13 mouse cellular contexts compared by ENCODE assay signal in the genomic region with DNA sequence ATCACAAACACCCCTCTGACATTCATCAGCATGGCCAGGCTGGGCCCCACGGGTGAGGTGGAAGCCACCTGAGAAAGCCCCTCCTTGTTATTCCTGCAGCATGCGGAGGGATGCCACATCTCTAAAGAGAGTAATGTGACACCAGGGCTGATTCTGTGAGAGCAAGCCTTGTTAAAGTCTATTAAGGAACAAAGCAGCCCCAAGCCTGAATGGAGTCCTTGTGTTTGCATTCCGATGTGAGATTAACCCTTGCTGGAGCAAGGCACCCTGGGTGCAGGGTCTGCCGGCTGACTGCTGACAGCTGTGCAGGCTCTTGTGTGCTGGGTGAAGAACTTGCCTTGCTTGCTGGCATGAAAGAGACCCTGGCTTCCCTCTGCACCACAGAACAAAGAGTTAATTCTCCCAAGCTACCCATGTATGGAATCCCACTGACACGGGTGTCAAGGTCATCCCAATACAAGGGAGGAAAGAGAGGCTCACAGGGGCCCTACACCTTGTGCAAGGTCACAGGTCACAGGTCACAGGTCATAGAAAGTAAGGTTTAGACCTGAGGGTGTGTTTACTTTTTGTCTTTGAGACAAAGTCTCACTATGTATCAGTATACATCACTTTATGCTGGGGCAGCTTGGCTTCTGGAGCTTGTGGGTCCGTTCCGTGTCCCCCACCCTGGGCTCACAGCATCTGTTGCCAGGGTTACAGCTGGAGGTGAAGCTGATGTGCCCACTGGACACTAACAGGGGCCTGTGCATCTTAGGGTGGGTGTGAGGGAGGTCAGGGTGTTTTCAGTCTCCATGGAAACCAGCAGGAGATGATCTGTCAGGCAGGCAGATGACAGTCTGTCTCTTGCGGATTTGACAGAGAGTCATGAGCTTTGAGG. TPM values are rescaled to one million over a fixed set of nuclear protein-coding genes. Genes with fewer than 3 reads are reported as not detected.
A peak's percentile ranks its signal among the peaks of the same experiment; 100 is the strongest.
DNase-seq lines count a peak whose midpoint lies in the region; ATAC-seq lines count a peak whose summit lies in the region.
"Had no signal": no experiment of that assay in that cellular context is flagged by ENCODE, and none has a peak within 500 bp of the region (broad histone marks: within the 10 kb centered on the region; RNA-seq: fewer than 3 reads in every experiment).

No protein-coding gene starts in this region.

- H3K36me3 ChIP-seq in lung, embryonic 16.5 days (ENCODE audit: control insufficient read depth, insufficient read depth, low read length) = no peaks in the 10 kb centered on the region
- H3K36me3 ChIP-seq in forebrain, embryonic 11.5 days (ENCODE audit: control insufficient read depth, insufficient read depth, low read length) = no peaks in the 10 kb centered on the region
- no peaks in the 10 kb centered on the region for H3K36me3 ChIP-seq in limb, embryonic 12.5 days
- H3K36me3 ChIP-seq: heart, embryonic 13.5 days had no signal

- no peaks in the 10 kb centered on the region for H3K27me3 ChIP-seq in lung, embryonic 16.5 days (ENCODE audit: control insufficient read depth, insufficient read depth, low read depth, low read length)
- H3K27me3 ChIP-seq in forebrain, embryonic 11.5 days (ENCODE audit: control insufficient read depth, insufficient read depth, low read length) = no peaks in the 10 kb centered on the region
- peaks cover 13% of the 10 kb centered on the region; the same call in 1 of the 2 replicates for H3K27me3 ChIP-seq in limb, embryonic 12.5 days

- DNase-seq in lung, postnatal 36 days = no peak
- DNase-seq in forebrain, embryonic 11.5 days (ENCODE audit: low spot score) = peak; percentile 83
- peak; percentile 82 for DNase-seq in retina, postnatal 1 day
- no peak for DNase-seq in urinary bladder, adult 2 months (ENCODE audit: low spot score)
- no peak for DNase-seq in heart, postnatal 36 days
- no peak for DNase-seq in cerebellum, postnatal 4 days (ENCODE audit: low spot score in 2 of 2)
- DNase-seq: adrenal gland, postnatal 36 days; lung, postnatal 14 days; right cerebral cortex, postnatal 25 days; thymus, postnatal 4 days had no signal

- no peak overlapping the region for H3K27ac ChIP-seq in lung, embryonic 16.5 days (ENCODE audit: low read length)
- H3K27ac ChIP-seq in forebrain, embryonic 11.5 days (ENCODE audit: low read depth, low read length) = peak overlapping the region; percentile 60; the same call in 1 of the 2 replicates
- peak overlapping the region; percentile 35; the same call in 1 of the 2 replicates for H3K27ac ChIP-seq in limb, embryonic 12.5 days
- H3K27ac ChIP-seq: heart, embryonic 13.5 days had no signal

- peaks cover 13% of the 10 kb centered on the region for H3K4me1 ChIP-seq in lung, embryonic 16.5 days (replicated peaks; ENCODE audit: control insufficient read depth, insufficient read depth, low read length)
- peaks cover 25% of the 10 kb centered on the region for H3K4me1 ChIP-seq in forebrain, embryonic 11.5 days (replicated peaks; ENCODE audit: control insufficient read depth, insufficient read depth, low read length)
- H3K4me1 ChIP-seq in limb, embryonic 12.5 days (replicated peaks) = peaks cover 30% of the 10 kb centered on the region

- intact Hi-C loops in heart, postnatal 36 days (cut with DNase I) = no loop called here

- no peaks in the 10 kb centered on the region for H3K9me3 ChIP-seq in lung, embryonic 16.5 days (ENCODE audit: control insufficient read depth, low read length)
- no peaks in the 10 kb centered on the region for H3K9me3 ChIP-seq in forebrain, embryonic 11.5 days (ENCODE audit: control insufficient read depth, low read length)
- no peaks in the 10 kb centered on the region for H3K9me3 ChIP-seq in limb, embryonic 12.5 days

- H3K4me2 ChIP-seq in lung, embryonic 16.5 days (ENCODE audit: low read depth, low read length) = no peak overlapping the region
- H3K4me2 ChIP-seq in forebrain, embryonic 11.5 days (ENCODE audit: low read depth, low read length, severe bottlenecking) = no peak overlapping the region; the same call in 1 of the 2 replicates
- H3K4me2 ChIP-seq in limb, embryonic 12.5 days = peak overlapping the region; percentile 19; the same call in 1 of the 2 replicates

- H3K4me3 ChIP-seq in lung, embryonic 16.5 days (ENCODE audit: low read length) = no peak overlapping the region
- no peak overlapping the region for H3K4me3 ChIP-seq in forebrain, embryonic 11.5 days (ENCODE audit: low read depth, low read length)
- no peak overlapping the region for H3K4me3 ChIP-seq in limb, embryonic 12.5 days (replicated peaks)
- H3K4me3 ChIP-seq: heart, embryonic 13.5 days had no signal

- 8% methylated on average over 8 of the region's 8 CpGs for WGBS in lung, embryonic 16.5 days
- 0% methylated on average over 8 of the region's 8 CpGs for WGBS in forebrain, embryonic 11.5 days
- WGBS in limb, embryonic 12.5 days = 18% methylated on average over 8 of the region's 8 CpGs

- peak; percentile 29; the same call in 1 of the 2 replicates for ATAC-seq in lung, embryonic 16.5 days (ENCODE audit: low read depth)
- peak; percentile 85 for ATAC-seq in forebrain, embryonic 11.5 days (replicated peaks; ENCODE audit: low FRiP score)
- peak; percentile 78 for ATAC-seq in limb, embryonic 12.5 days (ENCODE audit: insufficient number of reproducible peaks, insufficient read depth, low FRiP score, low TSS enrichment, low read depth)

- no peak overlapping the region for H3K9ac ChIP-seq in lung, embryonic 16.5 days (ENCODE audit: low read length)
- no peak overlapping the region for H3K9ac ChIP-seq in forebrain, embryonic 11.5 days (ENCODE audit: low read length)
- no peak overlapping the region for H3K9ac ChIP-seq in limb, embryonic 12.5 days (replicated peaks)

RNA-seq across cellular contexts. Expression of a gene that starts 55.9 kb away (rescaled TPM):
- polyA plus RNA-seq in lung, embryonic 16.5 days (2015; fragmentation: Nextera tagmentation; extraction: Ambion mirVana) = 0.38 and 0.39 TPM in 2 replicates
- polyA plus RNA-seq in forebrain, embryonic 11.5 days (2014; fragmentation: Nextera tagmentation; extraction: Ambion mirVana) = 4.8 and 5.8 TPM in 2 replicates
- 0.08 and 0.15 TPM in 2 replicates for polyA plus RNA-seq in limb, embryonic 12.5 days (2016; fragmentation: Nextera tagmentation; extraction: Ambion mirVana)
- polyA plus RNA-seq in urinary bladder, adult 2 months (2012; rRNA removed) = 0.23 and 0.35 TPM in 2 replicates
- under 1 TPM; 0.11 to 0.14 TPM for total RNA-seq in heart, postnatal 36 days (2021)

Comparison
In these comparisons a context has a peak if more than half of its experiments do, and no peak if none do; other contexts are left out.
1. ATAC-seq: peak in every context shown above with its lines; median percentile 85 in forebrain, embryonic 11.5 days; 78 in limb, embryonic 12.5 days; 29 in lung, embryonic 16.5 days.
2. DNase-seq: peak in forebrain, embryonic 11.5 days (single experiment) and retina, postnatal 1 day (single experiment); none in lung, postnatal 36 days (single experiment), urinary bladder, adult 2 months (single experiment), heart, postnatal 36 days (0 of 2) and cerebellum, postnatal 4 days (0 of 2).